Mouse (Mus musculus) MEL (cell line): ENCODE measurements around the gene Tmem207. TPM values are rescaled to one million over a fixed set of nuclear protein-coding genes. Genes with fewer than 3 reads are reported as not detected.

ENCODE experiments used
- DNase-seq: peaks from one replicate; pipeline ENCODE4 v3.0.0; 2011; ENCODE audit warnings: low read depth, low spot score
- H3K27ac ChIP-seq: 2 replicates; pipeline ENCODE4 v1.5.1; 2012; ENCODE audit warnings: low read depth, mild to moderate bottlenecking, control low read depth, low read length, moderate library complexity; ENCODE audit not compliant: control insufficient read depth
- H3K27me3 ChIP-seq, 2 experiments: fragments of 150-350 bp in 1 of 2; sonication (generic) in 1 of 2; 2 replicates each; pipeline ENCODE4 v1.6.1; 2012; ENCODE audit warnings: low read length in 2 of 2, mild to moderate bottlenecking in 2 of 2, improper control_type of control experiment in 1 of 2, moderate library complexity in 1 of 2; ENCODE audit not compliant: insufficient read depth in 2 of 2, control insufficient read depth in 1 of 2
- H3K36me3 ChIP-seq, 2 experiments: 2 replicates each; pipeline ENCODE4 v1.6.1; 2012 to 2014; ENCODE audit warnings: low read length in 2 of 2, improper control_type of control experiment in 1 of 2, inconsistent platforms in 1 of 2, mild to moderate bottlenecking in 1 of 2; ENCODE audit not compliant: insufficient read depth in 2 of 2, control insufficient read depth in 1 of 2
- H3K4me1 ChIP-seq, 2 experiments: fragments of 150-350 bp in 1 of 2; sonication (generic) in 1 of 2; 2 replicates each; pipeline ENCODE4 v1.6.1; 2012; ENCODE audit warnings: low read length in 2 of 2, improper control_type of control experiment in 1 of 2, mild to moderate bottlenecking in 1 of 2; ENCODE audit not compliant: insufficient read depth in 2 of 2, control insufficient read depth in 1 of 2
- H3K4me3 ChIP-seq, 2 experiments: fragments of 150-350 bp in 1 of 2; sonication (generic) in 1 of 2; 2 replicates each; pipeline ENCODE4 v1.5.1; 2012; ENCODE audit warnings: low read depth in 2 of 2, low read length in 2 of 2, mild to moderate bottlenecking in 2 of 2, moderate library complexity in 2 of 2, control low read depth in 1 of 2, improper control_type of control experiment in 1 of 2; ENCODE audit not compliant: control insufficient read depth in 1 of 2, insufficient read depth in 1 of 2
- H3K79me2 ChIP-seq: 2 replicates; pipeline ENCODE4 v1.6.1; 2012; ENCODE audit warnings: mild to moderate bottlenecking, low read length, moderate library complexity; ENCODE audit not compliant: control insufficient read depth, poor library complexity, insufficient read depth
- H3K9ac ChIP-seq: 2 replicates; pipeline ENCODE4 v1.6.1; 2012; ENCODE audit warnings: low read depth, mild to moderate bottlenecking, control low read depth, low read length, moderate library complexity; ENCODE audit not compliant: control insufficient read depth, poor library complexity, severe bottlenecking
- H3K9me3 ChIP-seq: fragments of 150-350 bp; sonication (generic); replicated peaks from 2 replicates; pipeline ENCODE4 v1.6.1; 2012; ENCODE audit warnings: mild to moderate bottlenecking, low read length, improper control_type of control experiment, moderate library complexity; ENCODE audit not compliant: insufficient read depth
- BHLHE40 ChIP-seq: IDR thresholded peaks from 2 replicates; pipeline ENCODE4 v1.6.1; 2012; ENCODE audit warnings: low read depth, mild to moderate bottlenecking, inconsistent platforms, low read length, improper control_type of control experiment, borderline replicate concordance
- CHD1 ChIP-seq: IDR thresholded peaks from 2 replicates; pipeline ENCODE4 v1.6.1; 2012; ENCODE audit warnings: low read depth, mild to moderate bottlenecking, inconsistent platforms, low read length, improper control_type of control experiment
- CTCF ChIP-seq, 3 experiments: IDR thresholded peaks in 2 of 3; conservative IDR thresholded peaks in 1 of 3; 2 replicates each; pipeline ENCODE4 v1.5.1; 2011 to 2012; ENCODE audit warnings: low read length in 3 of 3, low read depth in 2 of 3, mild to moderate bottlenecking in 2 of 3, improper control_type of control experiment in 1 of 3, inconsistent platforms in 1 of 3, mixed read lengths in 1 of 3, moderate library complexity in 1 of 3; ENCODE audit not compliant: control insufficient read depth in 1 of 3, insufficient read depth in 1 of 3, poor library complexity in 1 of 3, severe bottlenecking in 1 of 3
- ELF1 ChIP-seq: IDR thresholded peaks from 2 replicates; pipeline ENCODE4 v1.6.1; 2014; ENCODE audit warnings: low read depth, mild to moderate bottlenecking, inconsistent platforms, low read length, improper control_type of control experiment, moderate library complexity
- MAX ChIP-seq: IDR thresholded peaks from 2 replicates; pipeline ENCODE4 v1.6.1; 2011; ENCODE audit warnings: low read length, improper control_type of control experiment
- MAZ ChIP-seq: IDR thresholded peaks from 2 replicates; pipeline ENCODE4 v1.6.1; 2012; ENCODE audit warnings: low read depth, mild to moderate bottlenecking, inconsistent platforms, low read length, improper control_type of control experiment
- MYB ChIP-seq: IDR thresholded peaks from 2 replicates; pipeline ENCODE4 v1.6.1; 2011; ENCODE audit warnings: mild to moderate bottlenecking, low read depth, low read length, improper control_type of control experiment
- MYC ChIP-seq: IDR thresholded peaks from 2 replicates; pipeline ENCODE4 v1.6.1; 2011; ENCODE audit warnings: low read depth, mild to moderate bottlenecking, low read length, improper control_type of control experiment, moderate library complexity
- NELFE ChIP-seq: IDR thresholded peaks from 2 replicates; pipeline ENCODE4 v1.6.1; 2011; ENCODE audit warnings: low read depth, low read length, improper control_type of control experiment
- NRF1 ChIP-seq: IDR thresholded peaks from 2 replicates; pipeline ENCODE4 v1.6.1; 2014; ENCODE audit warnings: low read depth, mild to moderate bottlenecking, inconsistent platforms, low read length, improper control_type of control experiment, moderate library complexity; ENCODE audit not compliant: poor library complexity, insufficient read depth, severe bottlenecking
- POLR2A ChIP-seq, 2 experiments: IDR thresholded peaks; 2 replicates each; pipeline ENCODE4 v1.6.1; 2011 to 2012; ENCODE audit warnings: low read length in 2 of 2, mild to moderate bottlenecking in 2 of 2, control low read depth in 1 of 2, improper control_type of control experiment in 1 of 2, low read depth in 1 of 2, moderate library complexity in 1 of 2; ENCODE audit not compliant: control insufficient read depth in 1 of 2, insufficient read depth in 1 of 2, poor library complexity in 1 of 2
- RAD21 ChIP-seq: IDR thresholded peaks from 2 replicates; pipeline ENCODE4 v1.6.1; 2011; ENCODE audit warnings: mild to moderate bottlenecking, low read depth, low read length, improper control_type of control experiment
- SMC3 ChIP-seq: IDR thresholded peaks from 2 replicates; pipeline ENCODE4 v1.6.1; 2011; ENCODE audit warnings: low read depth, low read length, improper control_type of control experiment
- TAL1 ChIP-seq: IDR thresholded peaks from 2 replicates; pipeline ENCODE4 v1.6.1; 2012; ENCODE audit warnings: mild to moderate bottlenecking, inconsistent platforms, low read length, moderate library complexity, mixed read lengths
- UBTF ChIP-seq: IDR thresholded peaks from 2 replicates; pipeline ENCODE4 v1.6.1; 2012; ENCODE audit warnings: low read depth, mild to moderate bottlenecking, inconsistent platforms, low read length, improper control_type of control experiment, moderate library complexity, borderline replicate concordance; ENCODE audit not compliant: insufficient read depth
- USF1 ChIP-seq: IDR thresholded peaks from 2 replicates; pipeline ENCODE4 v1.6.1; 2014; ENCODE audit warnings: low read depth, mild to moderate bottlenecking, inconsistent platforms, low read length, improper control_type of control experiment, moderate library complexity
- USF2 ChIP-seq, 2 experiments: IDR thresholded peaks; 2 replicates each; pipeline ENCODE4 v1.6.1; 2011 to 2012; ENCODE audit warnings: improper control_type of control experiment in 2 of 2, low read length in 2 of 2, borderline replicate concordance in 1 of 2, inconsistent platforms in 1 of 2, low read depth in 1 of 2, mild to moderate bottlenecking in 1 of 2; ENCODE audit not compliant: insufficient read depth in 1 of 2
- polyA plus RNA-seq, 2 experiments: library from polyadenylated mRNA; stranded (reverse) in 1 of 2; unstranded in 1 of 2; fragments of >175 nt in 1 of 2; fragments of >200 nt in 1 of 2; gene quantifications; 2 replicates each; pipeline versions ENCODE4 v1.2.1 to v1.2.4; 2012; ENCODE audit warnings: low replicate concordance in 2 of 2, low read depth in 1 of 2; ENCODE audit not compliant: insufficient read length in 2 of 2, insufficient read depth in 1 of 2, missing spikeins in 1 of 2
- total RNA-seq: library from RNA; depleted of rRNA; stranded (reverse); fragments of 300-350 nt; gene quantifications from 2 replicates; pipeline ENCODE4 v1.2.3, GENCODE M21; 2012

Gene Tmem207
- total and polyA plus RNA-seq, 3 experiments, result not detected

DNA sequence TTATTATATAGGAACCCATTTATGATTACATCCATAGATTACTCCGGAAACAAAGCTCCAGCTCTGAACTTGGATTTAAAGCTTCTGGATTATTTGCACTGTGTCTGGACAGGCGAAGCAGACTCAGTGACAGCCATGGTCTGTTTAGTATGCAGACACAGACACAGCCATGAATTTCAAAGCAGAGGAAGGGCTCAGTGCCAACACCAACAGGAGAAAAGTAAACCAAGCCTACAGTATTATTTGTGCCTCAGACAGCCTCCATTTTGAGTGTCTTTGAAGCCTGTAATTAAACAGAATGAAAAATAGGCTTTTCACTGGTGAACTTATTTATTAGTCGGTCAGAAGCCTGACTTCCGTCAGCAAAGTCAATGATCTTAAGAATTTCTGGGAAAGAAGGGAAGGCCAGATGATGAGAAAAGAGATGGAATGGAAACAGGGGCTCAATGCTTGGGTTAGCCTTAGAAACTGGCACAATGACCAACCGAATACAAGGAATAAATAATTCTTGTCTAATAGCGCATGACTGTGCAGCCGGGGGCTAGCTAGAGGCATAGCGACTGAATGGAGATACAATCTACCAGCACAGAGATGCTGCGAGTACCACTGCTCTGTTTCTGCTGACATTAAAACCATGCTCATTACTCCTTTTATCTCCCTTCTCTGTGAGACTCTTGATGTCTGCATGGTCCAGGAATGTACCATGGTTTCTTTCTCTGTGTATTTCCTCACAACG, 1.5 kb upstream of the Tmem207 start:
- no peak overlapping the region for H3K9ac ChIP-seq

GRCm38 (mm10) chr16:26525832-26526231, 737 bp downstream of the Tmem207 start:
- DNase-seq, result no peak
- H3K9me3 ChIP-seq, result no peaks in the 10 kb centered on the region
- H3K27ac ChIP-seq, result no peak overlapping the region
- H3K4me1 ChIP-seq, result no peaks in the 10 kb centered on the region
- TF ChIP-seq USF2 (IDR thresholded peaks at IDR 0.05; ENCODE audit: borderline replicate concordance in 1 of 2, insufficient read depth in 1 of 2, low read depth in 1 of 2, low read length in 2 of 2) (no peak), RAD21 (no peak), NELFE (no peak), SMC3 (no peak), ELF1 (no peak), MYB (no peak), TAL1 (no peak), UBTF (no peak), POLR2A (IDR thresholded peaks at IDR 0.05; ENCODE audit: control insufficient read depth in 1 of 2, insufficient read depth in 1 of 2, low read depth in 1 of 2, low read length in 2 of 2, poor library complexity in 1 of 2) (no peak), BHLHE40 (no peak), NRF1 (no peak), CHD1 (no peak), MAZ (no peak), MYC (no peak), CTCF (IDR thresholded peaks at IDR 0.05 in 2 of 3, conservative IDR thresholded peaks at IDR 0.05 in 1 of 3; ENCODE audit: control insufficient read depth in 1 of 3, insufficient read depth in 1 of 3, low read depth in 2 of 3, low read length in 3 of 3, poor library complexity in 1 of 3, severe bottlenecking in 1 of 3) (no peak)
- no peak overlapping the region for H3K4me3 ChIP-seq
- no peak overlapping the region for H3K9ac ChIP-seq
- no peaks in the 10 kb centered on the region for H3K36me3 ChIP-seq
- peaks cover 0 to 3% of the 10 kb centered on the region in 2 experiments; a peak in 1 of 4 replicates for H3K27me3 ChIP-seq
- no peaks in the 10 kb centered on the region for H3K79me2 ChIP-seq

More for the DNA sequence above, 1.5 kb upstream of the Tmem207 start:
- no peak overlapping the region for H3K27ac ChIP-seq
- H3K79me2 ChIP-seq, result no peaks in the 10 kb centered on the region
- H3K4me1 ChIP-seq, result no peaks in the 10 kb centered on the region
- H3K9me3 ChIP-seq, result no peaks in the 10 kb centered on the region
- H3K4me3 ChIP-seq, result no peak overlapping the region
- H3K36me3 ChIP-seq, result no peaks in the 10 kb centered on the region
- H3K27me3 ChIP-seq, result peaks cover 0 to 1% of the 10 kb centered on the region in 2 experiments; a peak in 1 of 4 replicates
- TF ChIP-seq ELF1, result no peak
- TF ChIP-seq UBTF, result no peak
- TF ChIP-seq USF1, result no peak
- no peak for TF ChIP-seq MAX
- no peak for DNase-seq
